Mouse (Mus musculus) monocyte, adult 5-6 weeks (primary cell): ENCODE data around the gene Gm6034. TPM values are rescaled to one million over a fixed set of nuclear protein-coding genes. Genes with fewer than 3 reads are reported as not detected.

ENCODE experiments used
- total RNA-seq: library from RNA; stranded (forward); fragments of 200-1000, 200-491, 200-594 nt; gene quantifications from 3 replicates; pipeline ENCODE4 v1.2.3, GENCODE M21; 2017

Gm6034 gene
- total RNA-seq, 1 experiment from 2014 or later: 1.0 TPM

Other genes with a start within 250 kb of the Gm6034 start
- 17.2 to 77.7 TPM (median 52.8 TPM) in 3 replicates for gene Ier3, start 221.3 kb upstream of the Gm6034 start, total RNA-seq
- 70.0 to 84.2 TPM (median 77.9 TPM) in 3 replicates for gene Flot1, start 219.7 kb upstream of the Gm6034 start, total RNA-seq
- 138 to 179 TPM (median 139 TPM) in 3 replicates for gene Tubb5, start 204.7 kb upstream of the Gm6034 start, total RNA-seq
- gene Mdc1, start 201.4 kb upstream of the Gm6034 start, total RNA-seq: 10.9 to 26.0 TPM (median 11.1 TPM) in 3 replicates
- gene Nrm, start 181.6 kb upstream of the Gm6034 start, total RNA-seq: 18.1 to 25.9 TPM (median 25.6 TPM) in 3 replicates
- 65.6 to 113 TPM (median 72.3 TPM) in 3 replicates for gene Ppp1r18, start 177.4 kb upstream of the Gm6034 start, total RNA-seq
- gene Dhx16, start 163.1 kb upstream of the Gm6034 start, total RNA-seq: 67.7 to 106 TPM (median 105 TPM) in 3 replicates
- gene 2310061I04Rik, start 145.5 kb upstream of the Gm6034 start, total RNA-seq: 1.8 to 10.4 TPM (median 5.7 TPM) in 3 replicates
- 13.9 to 18.7 TPM (median 14.2 TPM) in 3 replicates for gene Atat1, start 132.9 kb upstream of the Gm6034 start, total RNA-seq
- gene Mrps18b, start 126.6 kb upstream of the Gm6034 start, total RNA-seq: 26.6 to 31.6 TPM (median 29.0 TPM) in 3 replicates
- gene Ppp1r10, start 126.5 kb upstream of the Gm6034 start, total RNA-seq: 103 to 230 TPM (median 106 TPM) in 3 replicates
- 177 to 254 TPM (median 221 TPM) in 3 replicates for gene Abcf1, start 73.2 kb upstream of the Gm6034 start, total RNA-seq
- gene Gnl1, start 63.1 kb upstream of the Gm6034 start, total RNA-seq: 23.0 to 44.8 TPM (median 31.8 TPM) in 3 replicates
- gene Prr3, start 62.7 kb upstream of the Gm6034 start, total RNA-seq: 14.8 to 25.6 TPM (median 22.1 TPM) in 3 replicates
- gene H2-T24, start 22.4 kb upstream of the Gm6034 start, total RNA-seq: 59.4 to 98.9 TPM (median 63.8 TPM) in 3 replicates
- gene H2-T23, start 10.1 kb upstream of the Gm6034 start, total RNA-seq: 372 to 405 TPM (median 385 TPM) in 3 replicates
- gene H2-T22, start 214 bp upstream of the Gm6034 start, total RNA-seq: 122 to 131 TPM (median 124 TPM) in 3 replicates
- gene Gm11127, start 15.4 kb downstream of the Gm6034 start, total RNA-seq: 0.64 TPM in 1 of 3 replicates, not detected in the others
- 1.4 to 2.5 TPM in 2 of 3 replicates, not detected in the other for gene Gm19684, start 78.7 kb downstream of the Gm6034 start, total RNA-seq
- not detected in 3 replicates for gene Gm7030, start 86.5 kb downstream of the Gm6034 start, total RNA-seq
- gene Gm8909, start 125.6 kb downstream of the Gm6034 start, total RNA-seq: 3.5 TPM in 1 of 3 replicates, not detected in the others
- not detected in 3 replicates for gene H2-T3, start 147.3 kb downstream of the Gm6034 start, total RNA-seq
- gene Rpp21, start 215.1 kb downstream of the Gm6034 start, total RNA-seq: 51.0 to 53.1 TPM (median 52.6 TPM) in 3 replicates
- gene Trim39, start 229.3 kb downstream of the Gm6034 start, total RNA-seq: 36.0 to 56.8 TPM (median 40.5 TPM) in 3 replicates
- gene H2-M10.2, start 243.5 kb downstream of the Gm6034 start, total RNA-seq: not detected in 3 replicates